Mouse (Mus musculus): ENCODE data around the gene Ntn5.

- TF ChIP-seq POLR2A (IDR thresholded peaks at IDR 0.05; ENCODE audit: insufficient read depth, low read depth, low read length) = no peak
- TF ChIP-seq CTCF (IDR thresholded peaks at IDR 0.05) = no peak
- no peak for TF ChIP-seq EP300 (IDR thresholded peaks at IDR 0.05; ENCODE audit: insufficient read depth, low read depth, low read length)
Measured at GRCm38 (mm10) chr7:45692364-45692763, 8.5 kb downstream of the Ntn5 start.
